Mouse (Mus musculus): Measurements from ENCODE around the gene Slc15a1.

DNA sequence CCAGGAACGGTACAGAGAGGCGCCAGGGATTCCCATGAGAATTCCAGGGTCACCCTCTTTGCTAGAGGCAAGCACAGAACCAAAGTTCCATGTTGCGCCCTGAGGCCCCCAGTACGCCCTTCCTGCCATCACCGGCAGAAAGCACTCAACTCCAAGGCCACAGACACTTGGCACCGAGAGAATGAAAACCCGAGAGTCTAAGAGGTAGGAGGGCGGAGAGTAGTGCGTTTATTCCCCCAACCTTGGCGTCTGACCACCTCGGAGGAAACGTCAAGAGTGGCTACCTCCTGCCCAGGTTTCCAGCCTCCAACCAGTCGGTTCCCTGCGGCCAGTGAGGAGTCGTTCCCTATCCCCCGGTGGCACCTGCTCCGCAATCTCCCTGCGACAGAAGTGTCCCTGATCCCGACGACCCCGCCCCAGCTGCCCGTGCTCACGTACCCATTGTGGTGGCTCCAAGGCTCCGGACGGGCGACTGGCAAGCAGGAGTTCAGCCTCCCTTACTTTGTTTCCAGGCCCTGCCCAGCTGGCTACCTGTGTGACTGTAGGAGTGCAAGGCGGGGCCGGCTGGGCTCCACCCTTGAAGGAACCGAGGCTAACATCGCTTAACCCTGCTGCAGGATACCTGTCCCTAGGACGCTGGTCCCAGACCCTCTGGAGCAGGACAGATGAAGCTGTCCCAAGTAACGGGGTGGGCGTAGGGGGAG, at the start of gene Slc15a1:
- peak; percentile 34; the same call in 1 of the 2 replicates for TF ChIP-seq POLR2A (IDR thresholded peaks at IDR 0.05; ENCODE audit: borderline replicate concordance, extremely low read depth, low read depth, low read length)
- TF ChIP-seq CTCF (IDR thresholded peaks at IDR 0.05; ENCODE audit: insufficient read depth, low read length): no peak
